Mouse (Mus musculus): ENCODE data around the gene Exosc10. TPM values are rescaled to one million over a fixed set of nuclear protein-coding genes. Genes with fewer than 3 reads are reported as not detected.

Gene Exosc10
- polyA plus RNA-seq, 1 experiment from 2014 or later, result 30.0 TPM

DNA sequence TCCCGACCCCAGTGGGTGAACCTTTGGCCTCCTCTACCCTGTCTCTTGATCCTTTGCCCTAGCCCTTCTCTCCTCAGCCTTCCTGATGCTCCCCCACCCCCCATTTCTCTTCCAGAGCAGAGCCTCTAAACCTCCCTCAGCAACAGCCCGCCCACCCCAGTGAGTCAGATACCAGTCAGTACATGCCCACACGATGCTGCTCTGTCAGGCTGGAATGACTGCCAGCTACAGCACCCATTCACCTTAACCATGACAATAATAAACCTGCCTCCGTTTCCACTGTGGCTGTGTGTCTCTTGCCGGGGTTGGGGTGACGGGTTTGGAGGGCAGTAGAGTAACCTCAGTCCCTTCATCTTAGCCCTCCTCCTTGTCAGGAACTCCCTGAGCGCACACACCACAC lies 45.9 kb downstream of the Exosc10 start:
- Histone ChIP-seq H3K9me3 (ENCODE audit: control insufficient read depth, low read length) (no peaks in the 10 kb centered on the region), H3K9ac (ENCODE audit: low read length) (no peak overlapping the region), H3K4me1 (replicated peaks; ENCODE audit: control insufficient read depth, insufficient read depth) (no peaks in the 10 kb centered on the region), H3K27me3 (ENCODE audit: control insufficient read depth, insufficient read depth, low read length) (no peaks in the 10 kb centered on the region), H3K36me3 (ENCODE audit: control insufficient read depth, insufficient read depth, low read length) (no peaks in the 10 kb centered on the region), H3K4me3 (ENCODE audit: low read depth, low read length) (no peak overlapping the region), H3K4me2 (replicated peaks; ENCODE audit: low read depth) (no peak overlapping the region), H3K27ac (replicated peaks) (peak overlapping the region; percentile 69)
- TF ChIP-seq CTCF (IDR thresholded peaks at IDR 0.05; ENCODE audit: low read depth) (no peak), EP300 (optimal IDR thresholded peaks at IDR 0.05) (no peak)
- no peak for DNase-seq (ENCODE audit: low spot score)
- 57% methylated on average over 7 of the region's 7 CpGs for WGBS
- peak; percentile 19; the same call in 1 of the 2 replicates for ATAC-seq (ENCODE audit: low FRiP score, low TSS enrichment)

DNA sequence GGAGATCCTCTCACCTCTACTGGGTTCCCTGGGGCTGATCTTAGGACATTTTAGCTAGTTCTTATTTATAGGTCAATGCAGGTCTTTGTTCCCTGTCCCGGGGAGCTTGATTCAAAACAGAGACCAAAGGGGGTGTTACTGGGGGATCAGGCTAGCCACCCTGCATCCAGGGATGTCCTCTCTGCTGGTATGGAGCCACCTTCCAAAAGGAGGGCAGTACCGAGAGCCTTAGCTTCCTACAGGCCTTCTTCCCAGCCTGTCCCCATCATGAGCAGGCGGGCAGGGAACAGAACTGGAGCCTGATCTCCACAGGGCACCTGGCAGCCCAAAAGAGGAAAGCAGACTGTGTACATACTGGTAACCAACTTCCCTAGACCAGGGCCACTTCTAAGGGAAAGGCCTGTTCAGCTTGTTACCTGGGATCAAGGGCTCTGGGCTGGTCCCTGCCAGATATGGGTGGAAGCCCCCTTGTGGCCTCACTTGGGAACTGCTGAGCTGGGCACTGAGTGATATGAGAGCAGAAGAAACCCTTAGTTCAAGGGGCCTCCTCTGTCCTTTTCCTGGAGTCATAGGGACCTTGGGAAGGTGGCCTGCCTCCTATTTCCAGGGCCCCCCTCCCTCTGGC lies 46.4 kb downstream of the Exosc10 start:
- TF ChIP-seq EP300 (optimal IDR thresholded peaks at IDR 0.05) (no peak), CTCF (IDR thresholded peaks at IDR 0.05; ENCODE audit: low read depth) (peak; percentile 81)
- DNase-seq (ENCODE audit: low spot score), result peak; percentile 80
- H3K27ac ChIP-seq (replicated peaks), result peak overlapping the region; percentile 69

DNA sequence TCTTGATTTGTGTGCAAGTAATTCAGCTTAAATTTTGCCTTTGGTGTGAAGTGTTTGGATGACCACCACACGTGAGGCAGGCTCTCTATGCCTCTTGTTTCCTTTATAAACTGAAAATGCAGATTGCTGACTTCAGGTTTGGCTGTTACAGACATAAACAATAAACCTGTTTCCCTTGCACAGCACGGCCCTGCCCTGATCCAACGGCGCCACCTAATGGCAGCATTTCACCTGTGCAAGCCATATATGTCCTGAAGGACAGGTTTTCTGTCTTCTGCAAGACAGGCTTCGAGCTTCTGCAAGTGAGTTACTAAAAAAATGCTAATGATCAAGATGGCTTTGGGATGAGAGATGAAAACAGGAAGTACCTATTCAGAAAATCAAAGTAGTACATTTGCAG lies 49.5 kb downstream of the Exosc10 start:
- ATAC-seq (ENCODE audit: low FRiP score, low TSS enrichment) (peak; percentile 51; the same call in 1 of the 2 replicates), DNase-seq (ENCODE audit: low spot score) (peak; percentile 87)
- Histone ChIP-seq H3K4me3 (ENCODE audit: low read depth, low read length) (no peak overlapping the region), H3K9me3 (ENCODE audit: control insufficient read depth, low read length) (no peaks in the 10 kb centered on the region), H3K9ac (ENCODE audit: low read length) (no peak overlapping the region), H3K27me3 (ENCODE audit: control insufficient read depth, insufficient read depth, low read length) (no peaks in the 10 kb centered on the region), H3K27ac (replicated peaks) (no peak overlapping the region), H3K4me1 (replicated peaks; ENCODE audit: control insufficient read depth, insufficient read depth) (no peaks in the 10 kb centered on the region), H3K4me2 (replicated peaks; ENCODE audit: low read depth) (no peak overlapping the region), H3K36me3 (ENCODE audit: control insufficient read depth, insufficient read depth, low read length) (no peaks in the 10 kb centered on the region; the same call in 1 of the 2 replicates)
- TF ChIP-seq CTCF (IDR thresholded peaks at IDR 0.05; ENCODE audit: low read depth) (peak; percentile 95), EP300 (optimal IDR thresholded peaks at IDR 0.05) (no peak)
- WGBS, result 24% methylated on average over 5 of the region's 5 CpGs

More for the DNA sequence above, 46.4 kb downstream of the Exosc10 start:
- no peak overlapping the region for H3K4me2 ChIP-seq (replicated peaks; ENCODE audit: low read depth)
- no peaks in the 10 kb centered on the region for H3K4me1 ChIP-seq (replicated peaks; ENCODE audit: control insufficient read depth, insufficient read depth)
- no peak overlapping the region for H3K9ac ChIP-seq (ENCODE audit: low read length)
- H3K27me3 ChIP-seq (ENCODE audit: control insufficient read depth, insufficient read depth, low read length), result no peaks in the 10 kb centered on the region
- no peak overlapping the region for H3K4me3 ChIP-seq (ENCODE audit: low read depth, low read length)
- no peaks in the 10 kb centered on the region for H3K36me3 ChIP-seq (ENCODE audit: control insufficient read depth, insufficient read depth, low read length)
- no peaks in the 10 kb centered on the region for H3K9me3 ChIP-seq (ENCODE audit: control insufficient read depth, low read length)
- 80% methylated on average over 3 of the region's 3 CpGs for WGBS
- ATAC-seq (ENCODE audit: low FRiP score, low TSS enrichment), result peak; percentile 36; the same call in 1 of the 2 replicates

DNA sequence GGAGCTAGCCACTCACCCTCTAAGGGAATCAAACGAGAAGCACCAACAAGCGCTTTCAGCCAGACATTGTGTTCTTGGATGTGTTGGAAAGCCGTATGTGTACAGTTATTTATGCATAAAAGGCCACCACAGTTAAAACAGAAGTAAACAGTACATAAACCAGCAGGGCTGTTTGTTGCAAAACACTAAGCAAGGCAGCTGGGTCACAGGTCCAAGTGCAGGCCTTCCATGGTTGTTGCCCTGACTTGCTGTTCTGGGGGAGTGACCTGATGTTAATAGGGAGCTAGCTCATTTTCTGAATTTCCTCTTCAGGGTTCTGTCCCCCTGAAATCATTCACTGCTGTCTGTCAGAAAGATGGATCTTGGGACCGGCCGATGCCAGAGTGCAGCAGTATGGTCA lies 51.6 kb downstream of the Exosc10 start:
- DNase-seq (ENCODE audit: low spot score), result no peak
- H3K4me1 ChIP-seq (replicated peaks; ENCODE audit: control insufficient read depth, insufficient read depth), result no peaks in the 10 kb centered on the region
- TF ChIP-seq EP300 (optimal IDR thresholded peaks at IDR 0.05) (no peak), CTCF (IDR thresholded peaks at IDR 0.05; ENCODE audit: low read depth) (no peak)
- no peak for ATAC-seq (ENCODE audit: low FRiP score, low TSS enrichment)
- no peak overlapping the region for H3K27ac ChIP-seq (replicated peaks)
- 76% methylated on average over 5 of the region's 5 CpGs for WGBS
- H3K9ac ChIP-seq (ENCODE audit: low read length), result no peak overlapping the region
- H3K36me3 ChIP-seq (ENCODE audit: control insufficient read depth, insufficient read depth, low read length), result peaks cover 4% of the 10 kb centered on the region; the same call in 1 of the 2 replicates
- H3K4me3 ChIP-seq (ENCODE audit: low read depth, low read length), result no peak overlapping the region
- H3K27me3 ChIP-seq (ENCODE audit: control insufficient read depth, insufficient read depth, low read length), result no peaks in the 10 kb centered on the region
- no peak overlapping the region for H3K4me2 ChIP-seq (replicated peaks; ENCODE audit: low read depth)
- H3K9me3 ChIP-seq (ENCODE audit: control insufficient read depth, low read length), result no peaks in the 10 kb centered on the region

DNA sequence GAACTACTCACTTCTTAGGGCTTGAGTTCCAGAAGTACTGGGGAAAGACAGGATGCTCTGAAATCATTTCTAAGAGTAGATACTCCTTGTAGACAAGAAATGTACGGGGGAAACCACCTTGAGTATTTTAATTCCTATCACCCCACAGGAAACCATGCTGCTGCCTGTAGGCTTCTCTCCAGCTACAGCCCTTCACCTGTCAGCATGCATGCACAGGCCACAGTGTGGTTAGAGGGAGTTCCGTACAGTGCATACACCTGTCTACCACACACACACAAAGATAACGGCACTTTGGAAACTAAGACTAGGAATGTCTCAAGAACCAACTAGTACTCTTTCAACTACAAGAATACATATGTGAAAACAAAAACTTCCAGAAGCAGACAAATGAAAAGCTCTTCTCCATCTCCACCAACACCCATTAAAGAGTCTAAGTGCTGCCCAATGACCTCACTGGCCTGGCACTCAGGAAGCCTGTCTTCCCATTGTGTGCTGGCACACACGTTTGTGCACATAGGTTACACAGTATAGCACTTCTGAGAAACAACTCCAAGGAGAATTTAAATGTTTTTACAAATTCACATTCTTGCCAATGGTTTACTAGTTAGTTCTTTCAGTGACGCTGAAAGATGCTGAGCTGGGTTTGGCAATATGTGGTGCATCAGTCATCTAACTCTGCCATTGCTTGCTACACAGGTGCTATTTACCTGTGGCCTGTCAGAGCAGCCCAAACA lies 52.6 kb downstream of the Exosc10 start:
- H3K27ac ChIP-seq (replicated peaks), result no peak overlapping the region
- no peak for ATAC-seq (ENCODE audit: low FRiP score, low TSS enrichment)
- H3K9me3 ChIP-seq (ENCODE audit: control insufficient read depth, low read length), result no peaks in the 10 kb centered on the region
- H3K36me3 ChIP-seq (ENCODE audit: control insufficient read depth, insufficient read depth, low read length), result peaks cover 6% of the 10 kb centered on the region; the same call in 1 of the 2 replicates
- 65% methylated on average over 5 of the region's 5 CpGs for WGBS
- H3K4me3 ChIP-seq (ENCODE audit: low read depth, low read length), result no peak overlapping the region
- H3K4me2 ChIP-seq (replicated peaks; ENCODE audit: low read depth), result no peak overlapping the region
- no peak for DNase-seq (ENCODE audit: low spot score)
- TF ChIP-seq EP300 (optimal IDR thresholded peaks at IDR 0.05) (no peak), CTCF (IDR thresholded peaks at IDR 0.05; ENCODE audit: low read depth) (no peak)
- no peak overlapping the region for H3K9ac ChIP-seq (ENCODE audit: low read length)
- H3K27me3 ChIP-seq (ENCODE audit: control insufficient read depth, insufficient read depth, low read length), result no peaks in the 10 kb centered on the region
- H3K4me1 ChIP-seq (replicated peaks; ENCODE audit: control insufficient read depth, insufficient read depth), result no peaks in the 10 kb centered on the region

DNA sequence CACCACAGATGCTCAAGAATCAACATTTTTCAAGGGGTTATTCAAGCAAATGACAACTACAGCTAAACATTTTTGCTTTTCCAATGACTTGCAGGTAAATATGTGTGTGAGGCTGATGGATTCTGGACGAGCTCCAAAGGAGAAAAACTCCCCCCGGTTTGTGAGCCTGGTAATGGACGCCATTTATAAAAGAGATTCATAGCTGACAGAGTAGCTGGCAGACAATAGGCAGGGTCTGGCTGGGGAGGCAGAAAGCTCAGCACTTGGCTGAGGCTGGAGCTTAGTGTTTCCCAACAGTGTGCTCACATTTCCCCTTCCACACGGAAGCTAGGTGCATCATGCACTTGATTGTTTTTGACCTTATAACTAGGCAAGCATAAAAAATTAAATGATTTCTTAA lies 54.3 kb downstream of the Exosc10 start:
- Histone ChIP-seq H3K27ac (replicated peaks) (no peak overlapping the region), H3K27me3 (ENCODE audit: control insufficient read depth, insufficient read depth, low read length) (no peaks in the 10 kb centered on the region), H3K4me2 (replicated peaks; ENCODE audit: low read depth) (no peak overlapping the region), H3K9ac (ENCODE audit: low read length) (no peak overlapping the region), H3K4me1 (replicated peaks; ENCODE audit: control insufficient read depth, insufficient read depth) (no peaks in the 10 kb centered on the region), H3K9me3 (ENCODE audit: control insufficient read depth, low read length) (no peaks in the 10 kb centered on the region), H3K4me3 (ENCODE audit: low read depth, low read length) (no peak overlapping the region), H3K36me3 (ENCODE audit: control insufficient read depth, insufficient read depth, low read length) (peaks cover 10% of the 10 kb centered on the region)
- ATAC-seq (ENCODE audit: low FRiP score, low TSS enrichment) (no peak), DNase-seq (ENCODE audit: low spot score) (no peak)
- TF ChIP-seq CTCF (IDR thresholded peaks at IDR 0.05; ENCODE audit: low read depth), result no peak
- TF ChIP-seq EP300 (optimal IDR thresholded peaks at IDR 0.05), result no peak
- WGBS, result 33% methylated on average over 4 of the region's 4 CpGs
